Mouse (Mus musculus) stomach, postnatal 0 days (tissue): Measurements from ENCODE around the gene Vmn1r206. TPM values are rescaled to one million over a fixed set of nuclear protein-coding genes. Genes with fewer than 3 reads are reported as not detected.
"Not testable (repeated sequence)": the region's sequence is repeated elsewhere in the genome, so short reads cannot be mapped to it uniquely, and the experiment has no call there.

Experiments used
- ATAC-seq: fragments of 200-750 bp; cut with Nextera tagmentation; 2 replicates; pipeline ENCODE4 v1.8.0; 2017; ENCODE audit not compliant: low FRiP score, low TSS enrichment
- DNase-seq: peaks from one replicate; pipeline ENCODE4 v3.0.0-alpha.2; 2016; ENCODE audit warnings: low spot score
- H3K27ac ChIP-seq: fragments of 300-500 bp; sonication (generic); replicated peaks from 2 replicates; pipeline ENCODE4 v1.5.1; 2014; ENCODE audit warnings: mild to moderate bottlenecking, control low read depth
- H3K27me3 ChIP-seq: fragments of 300-500 bp; sonication (generic); 2 replicates; pipeline ENCODE4 v1.6.1; 2014; ENCODE audit warnings: low read length; ENCODE audit not compliant: control insufficient read depth, insufficient read depth
- H3K36me3 ChIP-seq: fragments of 300-500 bp; sonication (generic); 2 replicates; pipeline ENCODE4 v1.6.1; 2014; ENCODE audit warnings: low read length, mixed read lengths; ENCODE audit not compliant: control insufficient read depth, insufficient read depth
- H3K4me1 ChIP-seq: fragments of 300-500 bp; sonication (generic); replicated peaks from 2 replicates; pipeline ENCODE4 v1.6.1; 2014; ENCODE audit warnings: antibody characterized with exemption; ENCODE audit not compliant: control insufficient read depth, insufficient read depth
- H3K4me2 ChIP-seq: fragments of 300-500 bp; sonication (generic); replicated peaks from 2 replicates; pipeline ENCODE4 v1.6.1; 2014; ENCODE audit warnings: low read depth, mild to moderate bottlenecking, control low read depth, moderate library complexity
- H3K4me3 ChIP-seq: fragments of 300-500 bp; sonication (generic); 2 replicates; pipeline ENCODE4 v1.5.1; 2014; ENCODE audit warnings: low read depth, low read length, control low read depth
- H3K9ac ChIP-seq: fragments of 300-500 bp; sonication (generic); 2 replicates; pipeline ENCODE4 v1.6.1; 2014; ENCODE audit warnings: mild to moderate bottlenecking, low read length, control low read depth, mixed read lengths
- H3K9me3 ChIP-seq: fragments of 300-500 bp; sonication (generic); 2 replicates; pipeline ENCODE4 v1.6.1; 2016; ENCODE audit warnings: low read length; ENCODE audit not compliant: control insufficient read depth
- CTCF ChIP-seq: IDR thresholded peaks from 2 replicates; pipeline ENCODE4 v1.5.1; 2016; ENCODE audit warnings: antibody characterized with exemption, low read depth, mild to moderate bottlenecking, moderate library complexity
- EP300 ChIP-seq: optimal IDR thresholded peaks from 2 replicates; pipeline ENCODE3; 2016; ENCODE audit warnings: antibody characterized with exemption
- WGBS: fragments of 180-500 bp; shearing (Covaris S2); extraction: QIAGEN DNeasy Blood & Tissue Kit; methylation state at CpG from one replicate; pipeline ENCODE4 v1.1.7; 2014; 5-methylcytosine and 5-hydroxymethylcytosine counted together
- polyA plus RNA-seq: library from polyadenylated mRNA; unstranded; fragments of >200 nt; fragmentation: Nextera tagmentation; extraction: Ambion mirVana; gene quantifications from 2 replicates; pipeline ENCODE4 v1.2.1, GENCODE M21; 2015

Gene Vmn1r206
- not detected in 2 replicates for polyA plus RNA-seq

- H3K9me3 ChIP-seq, H3K36me3 ChIP-seq, H3K9ac ChIP-seq, H3K27me3 ChIP-seq, DNase-seq, H3K4me1 ChIP-seq, H3K27ac ChIP-seq, ATAC-seq, H3K4me3 ChIP-seq, H3K4me2 ChIP-seq: not testable (repeated sequence)
These were observed at the start of gene Vmn1r206 for GRCm38 (mm10) chr13:22624151-22624550. Vmn1r206 (minus strand) TSS chr13:22624251.

GRCm38 (mm10) chr13:22592900-22593299 is 31.2 kb downstream of the Vmn1r206 start, which contains the start of gene Vmn1r205:
Vmn1r205 (minus strand) TSS chr13:22593000.
- TF ChIP-seq CTCF = no peak
- TF ChIP-seq EP300 = no peak
- no peak for ATAC-seq
- Histone ChIP-seq H3K4me2 (no peak within 1 kb of the TSS), H3K27ac (no peak within 1 kb of the TSS), H3K9ac (no peak within 1 kb of the TSS), H3K9me3 (no peaks in the 10 kb centered on the region), H3K4me1 (no peaks in the 10 kb centered on the region), H3K36me3 (no peaks in the 10 kb centered on the region), H3K27me3 (no peaks in the 10 kb centered on the region), H3K4me3 (no peak within 1 kb of the TSS)
- WGBS = 76% methylated on average over 3 of the region's 3 CpGs
- no peak for DNase-seq

GRCm38 (mm10) chr13:22583336-22583735 is 40.7 kb downstream of the Vmn1r206 start:
- not testable (repeated sequence) for H3K9me3 ChIP-seq, H3K27ac ChIP-seq, H3K36me3 ChIP-seq, H3K4me2 ChIP-seq, H3K27me3 ChIP-seq, ATAC-seq, DNase-seq, H3K9ac ChIP-seq, H3K4me1 ChIP-seq, H3K4me3 ChIP-seq
- 79% methylated on average over 14 of the region's 14 CpGs for WGBS

- not testable (repeated sequence) for H3K4me1 ChIP-seq, ATAC-seq, H3K36me3 ChIP-seq, DNase-seq, H3K4me2 ChIP-seq, H3K4me3 ChIP-seq, H3K9me3 ChIP-seq, H3K27ac ChIP-seq, H3K27me3 ChIP-seq, H3K9ac ChIP-seq
- 74% methylated on average over 3 of the region's 3 CpGs for WGBS
These were observed 49.1 kb downstream of the Vmn1r206 start for GRCm38 (mm10) chr13:22574911-22575310.

Other genes with a start within 250 kb of the Vmn1r206 start
- not detected in 2 replicates for gene Vmn1r199, start 244.4 kb downstream of the Vmn1r206 start, polyA plus RNA-seq
- gene Vmn1r200, start 233.9 kb downstream of the Vmn1r206 start, polyA plus RNA-seq = 0.01 TPM in 1 of 2 replicates, not detected in the other
- not detected in 2 replicates for gene Vmn1r201, start 152.3 kb downstream of the Vmn1r206 start, polyA plus RNA-seq
- gene Vmn1r202, start 118.9 kb downstream of the Vmn1r206 start, polyA plus RNA-seq = not detected in 2 replicates
- not detected in 2 replicates for gene Vmn1r203, start 106.1 kb downstream of the Vmn1r206 start, polyA plus RNA-seq
- not detected in 2 replicates for gene Vmn1r204, start 71.1 kb downstream of the Vmn1r206 start, polyA plus RNA-seq
- gene Vmn1r205, start 31.3 kb downstream of the Vmn1r206 start, polyA plus RNA-seq = not detected in 2 replicates
- not detected in 2 replicates for gene Vmn1r207-ps, start 105.4 kb upstream of the Vmn1r206 start, polyA plus RNA-seq
- gene Vmn1r208, start 153.1 kb upstream of the Vmn1r206 start, polyA plus RNA-seq = 0.04 TPM in 1 of 2 replicates, not detected in the other
- gene Vmn1r209, start 185.4 kb upstream of the Vmn1r206 start, polyA plus RNA-seq = not detected in 2 replicates
- not detected in 2 replicates for gene Vmn1r210, start 207.1 kb upstream of the Vmn1r206 start, polyA plus RNA-seq
- not detected in 2 replicates for gene Vmn1r211, start 233.3 kb upstream of the Vmn1r206 start, polyA plus RNA-seq